Mouse (Mus musculus) midbrain, postnatal 0 days (tissue): ENCODE results near the gene Pkp1. TPM values are rescaled to one million over a fixed set of nuclear protein-coding genes. Genes with fewer than 3 reads are reported as not detected.

Experiments
- ATAC-seq: fragments of 200-750 bp; cut with Nextera tagmentation; 2 replicates; pipeline ENCODE4 v1.8.0; 2017; ENCODE audit warnings: moderate number of reproducible peaks, mild to moderate bottlenecking, moderate TSS enrichment, moderate library complexity; ENCODE audit not compliant: low FRiP score
- DNase-seq: peaks from one replicate; pipeline ENCODE4 v3.0.0-alpha.2; 2015; ENCODE audit warnings: low spot score
- H3K27ac ChIP-seq: fragments of 300-500 bp; sonication (generic); 2 replicates; pipeline ENCODE4 v1.5.1; 2014; ENCODE audit warnings: low read depth, mild to moderate bottlenecking, low read length, mixed read lengths
- H3K27me3 ChIP-seq: fragments of 300-500 bp; sonication (generic); 2 replicates; pipeline ENCODE4 v1.6.1; 2014; ENCODE audit warnings: low read length, control low read depth, mixed read lengths; ENCODE audit not compliant: insufficient read depth
- H3K36me3 ChIP-seq: fragments of 300-500 bp; sonication (generic); 2 replicates; pipeline ENCODE4 v1.6.1; 2014; ENCODE audit warnings: low read length, control low read depth, mixed read lengths; ENCODE audit not compliant: insufficient read depth
- H3K4me1 ChIP-seq: fragments of 300-500 bp; sonication (generic); 2 replicates; pipeline ENCODE4 v1.6.1; 2014; ENCODE audit warnings: mild to moderate bottlenecking, control low read depth, antibody characterized with exemption, low read length, mixed read lengths; ENCODE audit not compliant: insufficient read depth
- H3K4me2 ChIP-seq: fragments of 300-500 bp; sonication (generic); 2 replicates; pipeline ENCODE4 v1.6.1; 2014; ENCODE audit warnings: low read depth, mild to moderate bottlenecking, low read length, mixed read lengths; ENCODE audit not compliant: poor library complexity, severe bottlenecking
- H3K4me3 ChIP-seq: fragments of 300-500 bp; sonication (generic); 2 replicates; pipeline ENCODE4 v1.5.1; 2014; ENCODE audit warnings: low read depth, mild to moderate bottlenecking, low read length, moderate library complexity
- H3K9ac ChIP-seq: fragments of 300-500 bp; sonication (generic); replicated peaks from 2 replicates; pipeline ENCODE4 v1.6.1; 2014; ENCODE audit warnings: mild to moderate bottlenecking, low read length, moderate library complexity, mixed read lengths; ENCODE audit not compliant: poor library complexity, severe bottlenecking
- H3K9me3 ChIP-seq: fragments of 300-500 bp; sonication (generic); 2 replicates; pipeline ENCODE4 v1.6.1; 2016; ENCODE audit warnings: low read length, control low read depth
- CTCF ChIP-seq: IDR thresholded peaks from 2 replicates; pipeline ENCODE4 v1.5.1; 2016; ENCODE audit warnings: antibody characterized with exemption, mild to moderate bottlenecking
- WGBS: fragments of 180-500 bp; shearing (Covaris S2); extraction: QIAGEN DNeasy Blood & Tissue Kit; methylation state at CpG from one replicate; pipeline ENCODE4 v1.1.7; 2014; 5-methylcytosine and 5-hydroxymethylcytosine counted together
- polyA plus RNA-seq: library from polyadenylated mRNA; unstranded; fragments of >200 nt; fragmentation: Nextera tagmentation; extraction: Ambion mirVana; gene quantifications from 2 replicates; pipeline ENCODE4 v1.2.1, GENCODE M21; 2015
- total RNA-seq: library from RNA; depleted of rRNA; stranded (reverse); fragments of >200 nt; gene quantifications from 2 replicates; pipeline ENCODE4 v1.2.3, GENCODE M21; 2014

The Pkp1 gene
- total and polyA plus RNA-seq, 2 experiments from 2014 or later: 0.16 to 2.9 TPM

- Histone ChIP-seq H3K27me3 (no peaks in the 10 kb centered on the region), H3K9ac (no peak overlapping the region), H3K4me1 (no peaks in the 10 kb centered on the region), H3K9me3 (no peaks in the 10 kb centered on the region), H3K4me3 (no peak overlapping the region), H3K27ac (no peak overlapping the region), H3K36me3 (no peaks in the 10 kb centered on the region), H3K4me2 (no peak overlapping the region)
- DNase-seq (peak; percentile 43), ATAC-seq (no peak)
- peak; percentile 59 for TF ChIP-seq CTCF
- 74% methylated on average over 11 of the region's 12 CpGs for WGBS
Measured at GRCm38 (mm10) chr1:135850722-135851512, 68.1 kb downstream of the Pkp1 start.

- no peaks in the 10 kb centered on the region for H3K9me3 ChIP-seq
- H3K9ac ChIP-seq: no peak overlapping the region
- no peak for DNase-seq
- H3K27me3 ChIP-seq: no peaks in the 10 kb centered on the region
- no peak overlapping the region for H3K27ac ChIP-seq
- no peak for ATAC-seq
- H3K4me3 ChIP-seq: no peak overlapping the region
- no peak overlapping the region for H3K4me2 ChIP-seq
- 89% methylated on average over 17 of the region's 17 CpGs for WGBS
- H3K36me3 ChIP-seq: no peaks in the 10 kb centered on the region
- no peaks in the 10 kb centered on the region for H3K4me1 ChIP-seq
- TF ChIP-seq CTCF: no peak
Measured at GRCm38 (mm10) chr1:135847611-135848351, 71.2 kb downstream of the Pkp1 start.

GRCm38 (mm10) chr1:135847139-135847562 is 71.9 kb downstream of the Pkp1 start:
- ATAC-seq (no peak), DNase-seq (peak; percentile 38)
- WGBS: 29% methylated on average over 6 of the region's 6 CpGs
- Histone ChIP-seq H3K27me3 (no peaks in the 10 kb centered on the region), H3K4me1 (no peaks in the 10 kb centered on the region), H3K9me3 (no peaks in the 10 kb centered on the region), H3K9ac (no peak overlapping the region), H3K36me3 (no peaks in the 10 kb centered on the region), H3K27ac (no peak overlapping the region), H3K4me3 (no peak overlapping the region), H3K4me2 (no peak overlapping the region)
- peak; percentile 64 for TF ChIP-seq CTCF

- Histone ChIP-seq H3K36me3 (no peaks in the 10 kb centered on the region), H3K9ac (no peak overlapping the region), H3K27me3 (no peaks in the 10 kb centered on the region), H3K9me3 (no peaks in the 10 kb centered on the region), H3K4me2 (no peak overlapping the region), H3K4me3 (no peak overlapping the region), H3K4me1 (no peaks in the 10 kb centered on the region), H3K27ac (no peak overlapping the region)
- DNase-seq (no peak), ATAC-seq (no peak)
- WGBS: 79% methylated on average over 5 of the region's 5 CpGs
- TF ChIP-seq CTCF: no peak
Measured at GRCm38 (mm10) chr1:135846632-135847031, 72.4 kb downstream of the Pkp1 start.

- H3K36me3 ChIP-seq: no peaks in the 10 kb centered on the region
- H3K4me1 ChIP-seq: no peaks in the 10 kb centered on the region
- H3K4me3 ChIP-seq: no peak overlapping the region
- H3K27me3 ChIP-seq: no peaks in the 10 kb centered on the region
- no peak overlapping the region for H3K27ac ChIP-seq
- no peak overlapping the region for H3K9ac ChIP-seq
- ATAC-seq: no peak
- TF ChIP-seq CTCF: no peak
- no peak for DNase-seq
- no peak overlapping the region for H3K4me2 ChIP-seq
- WGBS: 80% methylated on average over 6 of the region's 6 CpGs
- H3K9me3 ChIP-seq: no peaks in the 10 kb centered on the region
Measured at GRCm38 (mm10) chr1:135844481-135844880, 74.5 kb downstream of the Pkp1 start.
